Mouse (Mus musculus): ENCODE measurements around the gene Car5b. TPM values are rescaled to one million over a fixed set of nuclear protein-coding genes. Genes with fewer than 3 reads are reported as not detected.

Car5b gene
- total and polyA plus RNA-seq, 3 experiments = 0.23 to 0.33 TPM; not detected in 1

DNA sequence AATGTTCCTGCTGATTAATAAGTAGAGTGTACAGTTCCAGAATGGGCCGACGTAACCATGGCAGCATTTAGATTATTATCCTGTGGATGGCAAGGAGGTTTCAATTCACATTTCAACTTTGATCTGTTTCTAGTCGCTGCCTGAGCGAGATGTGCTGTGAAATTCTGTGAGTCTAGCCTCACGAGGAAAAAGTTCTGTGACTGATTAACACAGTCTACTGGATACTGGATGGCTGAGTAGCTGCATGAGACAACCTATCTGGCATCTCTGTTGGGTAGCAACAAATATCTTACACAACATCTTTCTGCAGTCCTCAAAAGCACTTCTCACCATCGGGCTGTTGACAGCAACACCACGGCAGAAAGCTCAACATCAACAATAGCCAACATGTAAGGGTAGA lies 4.7 kb upstream of the Car5b start:
- DNase-seq (ENCODE audit: low spot score) = no peak
- Histone ChIP-seq H3K4me3 (ENCODE audit: low read depth, low read length) (no peak overlapping the region), H3K27me3 (ENCODE audit: insufficient read depth, low read length) (no peaks in the 10 kb centered on the region), H3K36me3 (replicated peaks) (no peaks in the 10 kb centered on the region), H3K4me1 (ENCODE audit: insufficient read depth, low read depth, low read length) (peaks cover 4% of the 10 kb centered on the region), H3K9me3 (replicated peaks) (no peaks in the 10 kb centered on the region)
- TF ChIP-seq POLR2AphosphoS5 (IDR thresholded peaks at IDR 0.05; ENCODE audit: insufficient replicate concordance, low read depth, low read length) (no peak), GATA2 (IDR thresholded peaks at IDR 0.05; ENCODE audit: borderline replicate concordance, low read depth, low read length) (no peak), GATA1 (IDR thresholded peaks at IDR 0.05; ENCODE audit: borderline replicate concordance, low read length) (no peak), TAL1 (conservative IDR thresholded peaks at IDR 0.05; ENCODE audit: low read depth, low read length) (no peak), CTCF (IDR thresholded peaks at IDR 0.05; ENCODE audit: low read depth, low read length) (no peak)
- ATAC-seq (ENCODE audit: extremely low read depth, insufficient number of reproducible peaks, low FRiP score, poor library complexity, severe bottlenecking) = no peak

- no peak for TF ChIP-seq POLR2AphosphoS5 (IDR thresholded peaks at IDR 0.05; ENCODE audit: insufficient replicate concordance, low read depth, low read length)
- no peak for TF ChIP-seq GATA2 (IDR thresholded peaks at IDR 0.05; ENCODE audit: borderline replicate concordance, low read depth, low read length)
- H3K9me3 ChIP-seq (replicated peaks) = no peaks in the 10 kb centered on the region
- DNase-seq (ENCODE audit: low spot score) = no peak
- H3K36me3 ChIP-seq (replicated peaks) = no peaks in the 10 kb centered on the region
- ATAC-seq (ENCODE audit: extremely low read depth, insufficient number of reproducible peaks, low FRiP score, poor library complexity, severe bottlenecking) = no peak
- H3K27me3 ChIP-seq (ENCODE audit: insufficient read depth, low read length) = peaks cover 6% of the 10 kb centered on the region
- H3K4me1 ChIP-seq (ENCODE audit: insufficient read depth, low read depth, low read length) = no peaks in the 10 kb centered on the region
- H3K4me3 ChIP-seq (ENCODE audit: low read depth, low read length) = no peak overlapping the region
Measured at GRCm38 (mm10) chrX:164015636-164016035, 12.2 kb downstream of the Car5b start.

DNA sequence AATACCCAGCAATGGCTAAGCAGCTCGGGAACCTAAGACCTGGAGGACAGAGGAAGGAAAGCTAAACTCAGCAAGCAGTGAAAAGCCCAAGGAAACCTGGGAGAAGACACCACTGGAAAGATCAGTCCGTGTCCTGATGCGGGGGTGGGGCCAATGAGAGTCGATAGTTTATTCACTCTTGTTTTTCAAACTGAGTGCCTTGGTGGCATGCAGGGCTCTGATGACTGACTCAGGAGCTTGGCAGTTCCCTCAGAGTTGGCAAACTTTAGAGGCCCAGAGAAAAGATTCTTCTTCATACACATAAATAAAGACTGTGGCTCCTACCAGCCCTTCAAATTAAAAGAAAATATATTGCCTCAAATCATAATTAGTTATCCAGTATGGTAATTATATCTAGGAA lies 12.8 kb downstream of the Car5b start:
- DNase-seq (ENCODE audit: low spot score) (no peak), ATAC-seq (ENCODE audit: extremely low read depth, insufficient number of reproducible peaks, low FRiP score, poor library complexity, severe bottlenecking) (no peak)
- Histone ChIP-seq H3K27me3 (ENCODE audit: insufficient read depth, low read length) (peaks cover 6% of the 10 kb centered on the region), H3K9me3 (replicated peaks) (no peaks in the 10 kb centered on the region), H3K4me3 (ENCODE audit: low read depth, low read length) (no peak overlapping the region), H3K36me3 (replicated peaks) (no peaks in the 10 kb centered on the region), H3K4me1 (ENCODE audit: insufficient read depth, low read depth, low read length) (no peaks in the 10 kb centered on the region)
- TF ChIP-seq GATA1 (IDR thresholded peaks at IDR 0.05; ENCODE audit: borderline replicate concordance, low read length) (no peak), CTCF (IDR thresholded peaks at IDR 0.05; ENCODE audit: low read depth, low read length) (no peak), POLR2AphosphoS5 (IDR thresholded peaks at IDR 0.05; ENCODE audit: insufficient replicate concordance, low read depth, low read length) (no peak), TAL1 (conservative IDR thresholded peaks at IDR 0.05; ENCODE audit: low read depth, low read length) (no peak), GATA2 (IDR thresholded peaks at IDR 0.05; ENCODE audit: borderline replicate concordance, low read depth, low read length) (no peak)

DNA sequence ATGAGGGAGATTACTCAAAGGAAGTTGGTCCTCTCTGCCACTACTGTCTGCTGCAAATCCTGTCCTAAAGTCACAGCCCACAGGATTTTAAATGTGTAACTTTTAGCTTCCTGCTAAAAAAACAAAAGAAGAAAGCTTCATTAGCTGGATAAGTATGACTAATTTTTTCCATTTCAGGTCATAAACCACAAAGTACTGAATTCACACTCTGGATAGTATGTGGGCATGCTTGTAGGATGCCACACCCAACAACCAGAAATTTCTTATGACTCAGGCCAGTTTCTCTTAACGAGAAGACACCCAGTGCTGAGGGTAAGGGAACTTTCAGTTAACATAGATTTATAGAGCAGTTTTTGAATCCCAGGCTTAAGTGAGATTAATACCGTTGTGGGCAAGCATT lies 14.5 kb downstream of the Car5b start:
- Histone ChIP-seq H3K36me3 (replicated peaks) (no peaks in the 10 kb centered on the region), H3K27me3 (ENCODE audit: insufficient read depth, low read length) (peaks cover 6% of the 10 kb centered on the region), H3K4me1 (ENCODE audit: insufficient read depth, low read depth, low read length) (no peaks in the 10 kb centered on the region), H3K4me3 (ENCODE audit: low read depth, low read length) (no peak overlapping the region), H3K9me3 (replicated peaks) (no peaks in the 10 kb centered on the region)
- DNase-seq (ENCODE audit: low spot score) (no peak), ATAC-seq (ENCODE audit: extremely low read depth, insufficient number of reproducible peaks, low FRiP score, poor library complexity, severe bottlenecking) (no peak)
- TF ChIP-seq CTCF (IDR thresholded peaks at IDR 0.05; ENCODE audit: low read depth, low read length) (no peak), TAL1 (conservative IDR thresholded peaks at IDR 0.05; ENCODE audit: low read depth, low read length) (no peak), POLR2AphosphoS5 (IDR thresholded peaks at IDR 0.05; ENCODE audit: insufficient replicate concordance, low read depth, low read length) (no peak), GATA2 (IDR thresholded peaks at IDR 0.05; ENCODE audit: borderline replicate concordance, low read depth, low read length) (no peak), GATA1 (IDR thresholded peaks at IDR 0.05; ENCODE audit: borderline replicate concordance, low read length) (no peak)

DNA sequence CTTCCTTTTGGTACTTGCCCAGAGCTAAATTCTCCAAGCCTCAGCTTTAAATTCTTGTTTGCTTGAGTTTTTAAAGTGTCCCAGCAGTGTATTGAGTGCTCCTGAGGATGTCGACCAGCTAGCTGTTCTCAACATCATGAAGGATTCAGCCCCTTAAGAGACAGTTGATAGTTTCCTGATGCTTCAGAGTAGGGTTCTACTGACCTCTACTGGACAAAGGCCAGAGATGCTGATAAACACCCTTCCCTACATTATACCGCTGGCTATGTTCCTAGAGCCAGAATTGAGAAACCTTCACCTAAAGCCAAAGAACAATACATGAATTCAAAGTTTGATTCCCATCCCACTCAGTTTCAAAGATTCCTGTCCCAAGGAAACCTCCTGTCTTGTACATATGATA lies 23.0 kb downstream of the Car5b start:
- DNase-seq (ENCODE audit: low spot score) (peak; percentile 6), ATAC-seq (ENCODE audit: extremely low read depth, insufficient number of reproducible peaks, low FRiP score, poor library complexity, severe bottlenecking) (no peak)
- Histone ChIP-seq H3K27me3 (ENCODE audit: insufficient read depth, low read length) (no peaks in the 10 kb centered on the region; the same call in 1 of the 2 replicates), H3K9me3 (replicated peaks) (no peaks in the 10 kb centered on the region), H3K4me3 (ENCODE audit: low read depth, low read length) (no peak overlapping the region), H3K36me3 (replicated peaks) (no peaks in the 10 kb centered on the region), H3K4me1 (ENCODE audit: insufficient read depth, low read depth, low read length) (no peaks in the 10 kb centered on the region)
- TF ChIP-seq CTCF (IDR thresholded peaks at IDR 0.05; ENCODE audit: low read depth, low read length) (no peak), POLR2AphosphoS5 (IDR thresholded peaks at IDR 0.05; ENCODE audit: insufficient replicate concordance, low read depth, low read length) (no peak), TAL1 (conservative IDR thresholded peaks at IDR 0.05; ENCODE audit: low read depth, low read length) (no peak), GATA2 (IDR thresholded peaks at IDR 0.05; ENCODE audit: borderline replicate concordance, low read depth, low read length) (no peak), GATA1 (IDR thresholded peaks at IDR 0.05; ENCODE audit: borderline replicate concordance, low read length) (no peak)

GRCm38 (mm10) chrX:163999848-164000247 lies 27.9 kb downstream of the Car5b start:
- ATAC-seq (ENCODE audit: extremely low read depth, insufficient number of reproducible peaks, low FRiP score, poor library complexity, severe bottlenecking) (no peak), DNase-seq (ENCODE audit: low spot score) (no peak)
- H3K4me3 ChIP-seq (ENCODE audit: low read depth, low read length) = no peak overlapping the region
- TF ChIP-seq GATA1 (IDR thresholded peaks at IDR 0.05; ENCODE audit: borderline replicate concordance, low read length) (no peak), TAL1 (conservative IDR thresholded peaks at IDR 0.05; ENCODE audit: low read depth, low read length) (no peak), POLR2AphosphoS5 (IDR thresholded peaks at IDR 0.05; ENCODE audit: insufficient replicate concordance, low read depth, low read length) (no peak), GATA2 (IDR thresholded peaks at IDR 0.05; ENCODE audit: borderline replicate concordance, low read depth, low read length) (no peak), CTCF (IDR thresholded peaks at IDR 0.05; ENCODE audit: low read depth, low read length) (no peak)
- no peaks in the 10 kb centered on the region; the same call in 1 of the 2 replicates for H3K27me3 ChIP-seq (ENCODE audit: insufficient read depth, low read length)
- H3K4me1 ChIP-seq (ENCODE audit: insufficient read depth, low read depth, low read length) = no peaks in the 10 kb centered on the region
- H3K9me3 ChIP-seq (replicated peaks) = no peaks in the 10 kb centered on the region
- H3K36me3 ChIP-seq (replicated peaks) = no peaks in the 10 kb centered on the region
